8 mouse cellular contexts compared by ENCODE assay signal in genomic region chr14:56575416-56575815, GRCm38 (mm10). TPM values are rescaled to one million over a fixed set of nuclear protein-coding genes. Genes with fewer than 3 reads are reported as not detected.
DNase-seq lines count a peak whose midpoint lies in the region; ATAC-seq and TF ChIP-seq lines count a peak whose summit lies in the region.

Gene Cenpj, minus strand, starts transcription at chr14:56575425.
Gene Parp4, plus strand, starts transcription at chr14:56575619.

- peak within 1 kb of the TSS; percentile 77 for H3K4me2 ChIP-seq in heart, embryonic 13.5 days
- peak within 1 kb of the TSS; percentile 75 for H3K4me2 ChIP-seq in liver, embryonic 13.5 days
- peak within 1 kb of the TSS; percentile 81 for H3K4me2 ChIP-seq in stomach, embryonic 15.5 days

- TF ChIP-seq POLR2A in brain, embryonic 14.5 days (IDR thresholded peaks at IDR 0.05; ENCODE audit: borderline replicate concordance, extremely low read depth, insufficient read depth, insufficient read length, poor library complexity, severe bottlenecking), result no peak

- peak within 1 kb of the TSS; percentile 72 for H3K4me3 ChIP-seq in C2C12 (ENCODE audit: insufficient read depth, poor library complexity, severe bottlenecking)
- peak within 1 kb of the TSS; percentile 82 for H3K4me3 ChIP-seq in heart, embryonic 13.5 days
- H3K4me3 ChIP-seq in liver, embryonic 13.5 days (replicated peaks), result peak within 1 kb of the TSS; percentile 67
- peak within 1 kb of the TSS; percentile 67 for H3K4me3 ChIP-seq in stomach, embryonic 15.5 days (replicated peaks)

- H3K36me3 ChIP-seq in C2C12 (ENCODE audit: control insufficient read depth, insufficient read depth), result no peaks in the 10 kb centered on the region
- H3K36me3 ChIP-seq in heart, embryonic 13.5 days, result peaks cover 11% of the 10 kb centered on the region; the same call in 1 of the 2 replicates
- no peaks in the 10 kb centered on the region for H3K36me3 ChIP-seq in liver, embryonic 13.5 days
- H3K36me3 ChIP-seq in stomach, embryonic 15.5 days, result no peaks in the 10 kb centered on the region

- no peaks in the 10 kb centered on the region for H3K9me3 ChIP-seq in heart, embryonic 13.5 days
- no peaks in the 10 kb centered on the region for H3K9me3 ChIP-seq in liver, embryonic 13.5 days (replicated peaks)
- H3K9me3 ChIP-seq in stomach, embryonic 15.5 days, result no peaks in the 10 kb centered on the region

- H3K79me3 ChIP-seq in C2C12 (ENCODE audit: low read depth), result peaks cover 1% of the 10 kb centered on the region

- 0% methylated on average over 24 of the region's 24 CpGs for WGBS in heart, embryonic 13.5 days
- under 1% methylated on average over 24 of the region's 24 CpGs for WGBS in liver, embryonic 13.5 days (ENCODE audit: insufficient replicate concordance)
- under 1% methylated on average over 24 of the region's 24 CpGs for WGBS in stomach, embryonic 15.5 days

- H3K79me2 ChIP-seq in C2C12 (ENCODE audit: control insufficient read depth, insufficient read depth), result peaks cover 9% of the 10 kb centered on the region

- H3K27me3 ChIP-seq in C2C12 (ENCODE audit: control insufficient read depth, insufficient read depth, insufficient read length), result no peaks in the 10 kb centered on the region
- no peaks in the 10 kb centered on the region for H3K27me3 ChIP-seq in heart, embryonic 13.5 days (replicated peaks)
- H3K27me3 ChIP-seq in liver, embryonic 13.5 days, result no peaks in the 10 kb centered on the region
- no peaks in the 10 kb centered on the region for H3K27me3 ChIP-seq in stomach, embryonic 15.5 days (replicated peaks)

- H3K4me1 ChIP-seq in heart, embryonic 13.5 days, result peaks cover 43% of the 10 kb centered on the region
- peaks cover 34% of the 10 kb centered on the region for H3K4me1 ChIP-seq in liver, embryonic 13.5 days (replicated peaks)
- no peaks in the 10 kb centered on the region for H3K4me1 ChIP-seq in stomach, embryonic 15.5 days

- TF ChIP-seq CTCF in C2C12 (IDR thresholded peaks at IDR 0.05; ENCODE audit: control insufficient read depth, insufficient read depth, insufficient read length), result no peak
- TF ChIP-seq CTCF in brain, embryonic 14.5 days (IDR thresholded peaks at IDR 0.05; ENCODE audit: borderline replicate concordance, extremely low read depth, insufficient read depth, insufficient read length), result no peak

- peak; percentile 51 for DNase-seq in brain, embryonic 14.5 days (ENCODE audit: low read depth)
- DNase-seq in kidney, postnatal 10 days, result peak; percentile 94
- DNase-seq in liver, embryonic 13.5 days, result peak; percentile 89
- peak; percentile 77 to 79 for DNase-seq in natural killer cell, adult 2 months (ENCODE audit: low spot score in 2 of 2)

- peak within 1 kb of the TSS; percentile 70 for H3K27ac ChIP-seq in heart, embryonic 13.5 days (replicated peaks)
- H3K27ac ChIP-seq in liver, embryonic 13.5 days, result peak within 1 kb of the TSS; percentile 13
- H3K27ac ChIP-seq in stomach, embryonic 15.5 days, result peak within 1 kb of the TSS; percentile 57; the same call in 1 of the 2 replicates

- H3ac ChIP-seq in C2C12 (ENCODE audit: control insufficient read depth, insufficient read length, low read depth), result peak within 1 kb of the TSS; percentile 75

- peak within 1 kb of the TSS; percentile 90 for H3K9ac ChIP-seq in heart, embryonic 13.5 days
- H3K9ac ChIP-seq in liver, embryonic 13.5 days, result peak within 1 kb of the TSS; percentile 66
- H3K9ac ChIP-seq in stomach, embryonic 15.5 days, result peak within 1 kb of the TSS; percentile 44

- ATAC-seq in erythroid progenitor cell, adult 5-6 weeks (replicated peaks; ENCODE audit: low FRiP score, poor library complexity, severe bottlenecking), result peak; percentile 91
- peak; percentile 77 for ATAC-seq in heart, embryonic 13.5 days (ENCODE audit: extremely low read depth, insufficient number of reproducible peaks, low FRiP score, low TSS enrichment)
- ATAC-seq in liver, embryonic 13.5 days (ENCODE audit: low read depth), result peak; percentile 81
- peak; percentile 79 for ATAC-seq in stomach, embryonic 15.5 days (ENCODE audit: insufficient read depth, low FRiP score, low read depth)

TF ChIP-seq in C2C12, 6 proteins besides CTCF, POLR2A, EP300 and RAD21:
- TF ChIP-seq MAX (IDR thresholded peaks at IDR 0.05) (no peak), CEBPB (IDR thresholded peaks at IDR 0.05; ENCODE audit: low read depth) (no peak), MYOG (IDR thresholded peaks at IDR 0.05; ENCODE audit: control insufficient read depth, extremely low read depth, insufficient read length) (no peak), USF1 (IDR thresholded peaks at IDR 0.05; ENCODE audit: low read depth) (no peak), FOSL1 (IDR thresholded peaks at IDR 0.05; ENCODE audit: insufficient read depth, low read length, poor library complexity, severe bottlenecking) (no peak), MYOD1 (IDR thresholded peaks at IDR 0.05; ENCODE audit: control insufficient read depth, insufficient read length, low read depth) (no peak)

RNA-seq across cellular contexts. Expression of gene Cenpj, which starts in this region (rescaled TPM):
- 2.5 TPM for polyA plus RNA-seq in C2C12 (2012; fragmentation: generic; extraction: Trizol)
- polyA plus RNA-seq in brain, embryonic 14.5 days (2012; rRNA removed), result 6.9 and 7.1 TPM in 2 replicates
- total RNA-seq in erythroid progenitor cell, adult 5-6 weeks (2015; ENCODE audit: low replicate concordance), result 26.4 and 67.0 TPM in 2 replicates
- total RNA-seq in erythroid progenitor cell, adult 5-6 weeks (2017; ENCODE audit: low replicate concordance), result 27.5 and 41.5 TPM in 2 replicates
- 7.2 and 7.8 TPM in 2 replicates for polyA plus RNA-seq in heart, embryonic 13.5 days (2015; fragmentation: Nextera tagmentation; extraction: Ambion mirVana)
- 4.1 and 5.3 TPM in 2 replicates for polyA plus RNA-seq in liver, embryonic 13.5 days (2015; fragmentation: Nextera tagmentation; extraction: Ambion mirVana)
- polyA plus RNA-seq in stomach, embryonic 15.5 days (2015; fragmentation: Nextera tagmentation; extraction: Ambion mirVana), result 7.2 and 9.3 TPM in 2 replicates

RNA-seq across cellular contexts. Expression of gene Parp4, which starts in this region (rescaled TPM):
- 4.6 TPM for polyA plus RNA-seq in C2C12 (2012; fragmentation: generic; extraction: Trizol)
- 1.4 and 2.3 TPM in 2 replicates for polyA plus RNA-seq in brain, embryonic 14.5 days (2012; rRNA removed)
- 14.1 and 28.9 TPM in 2 replicates for total RNA-seq in erythroid progenitor cell, adult 5-6 weeks (2015; ENCODE audit: low replicate concordance)
- 2.1 and 3.0 TPM in 2 replicates for total RNA-seq in erythroid progenitor cell, adult 5-6 weeks (2017; ENCODE audit: low replicate concordance)
- 7.8 and 8.3 TPM in 2 replicates for polyA plus RNA-seq in heart, embryonic 13.5 days (2015; fragmentation: Nextera tagmentation; extraction: Ambion mirVana)
- 1.5 and 2.0 TPM in 2 replicates for polyA plus RNA-seq in liver, embryonic 13.5 days (2015; fragmentation: Nextera tagmentation; extraction: Ambion mirVana)
- 6.5 TPM in 2 replicates for polyA plus RNA-seq in stomach, embryonic 15.5 days (2015; fragmentation: Nextera tagmentation; extraction: Ambion mirVana)

Comparison
In these comparisons a context has a peak if more than half of its experiments do, and no peak if none do; other contexts are left out.
1. Peak in every context shown above with its lines: DNase-seq, ATAC-seq, H3K4me3 ChIP-seq and H3K27ac ChIP-seq.
2. H3K27ac ChIP-seq: peak in every context shown above with its lines; median percentile 70 in heart, embryonic 13.5 days; 57 in stomach, embryonic 15.5 days; 13 in liver, embryonic 13.5 days.